Mouse (Mus musculus) ES-Bruce4 (cell line): ENCODE results near the gene Klrb1b. TPM values are rescaled to one million over a fixed set of nuclear protein-coding genes. Genes with fewer than 3 reads are reported as not detected.
A peak's percentile ranks its signal among the peaks of the same experiment; 100 is the strongest.

Experiments
- H3K27ac ChIP-seq: 2 replicates; pipeline ENCODE4 v1.5.1; 2012; ENCODE audit warnings: low read length, inconsistent platforms; ENCODE audit not compliant: insufficient read depth
- H3K27me3 ChIP-seq: 2 replicates; pipeline ENCODE4 v1.6.1; 2012; ENCODE audit warnings: mild to moderate bottlenecking, low read length, inconsistent platforms; ENCODE audit not compliant: control insufficient read depth, poor library complexity, insufficient read depth, severe bottlenecking
- H3K36me3 ChIP-seq: 2 replicates; pipeline ENCODE4 v1.6.1; 2012; ENCODE audit warnings: inconsistent platforms, mild to moderate bottlenecking, low read length, moderate library complexity; ENCODE audit not compliant: control insufficient read depth, poor library complexity, insufficient read depth, severe bottlenecking
- H3K4me1 ChIP-seq: one replicate; pipeline ENCODE4 v1.8.1; 2011; ENCODE audit warnings: low read length; ENCODE audit not compliant: control insufficient read depth, insufficient read depth
- H3K4me3 ChIP-seq: 2 replicates; pipeline ENCODE4 v1.5.1; 2011; ENCODE audit warnings: low read depth, mild to moderate bottlenecking, low read length
- H3K9ac ChIP-seq: 2 replicates; pipeline ENCODE4 v1.6.1; 2012; ENCODE audit warnings: low read depth, mild to moderate bottlenecking, inconsistent platforms; ENCODE audit not compliant: poor library complexity, severe bottlenecking
- H3K9me3 ChIP-seq: replicated peaks from 2 replicates; pipeline ENCODE4 v1.6.1; 2012; ENCODE audit warnings: mild to moderate bottlenecking, low read length, inconsistent platforms; ENCODE audit not compliant: control insufficient read depth, poor library complexity, insufficient read depth, severe bottlenecking
- CTCF ChIP-seq: IDR thresholded peaks from one replicate; pipeline ENCODE4 v1.8.1; 2011; ENCODE audit warnings: low read depth, low read length
- EP300 ChIP-seq: IDR thresholded peaks from 2 replicates; pipeline ENCODE4 v1.6.1; 2011; ENCODE audit warnings: low read depth, low read length; ENCODE audit not compliant: insufficient read depth
- POLR2A ChIP-seq: IDR thresholded peaks from one replicate; pipeline ENCODE4 v1.8.1; 2011; ENCODE audit warnings: low read length; ENCODE audit not compliant: insufficient read depth
- polyA plus RNA-seq: library from polyadenylated mRNA; stranded (reverse); fragments of >200 nt; gene quantifications from 2 replicates; pipeline ENCODE4 v1.2.4, GENCODE M21; 2011; ENCODE audit warnings: low read depth; ENCODE audit not compliant: missing spikeins, insufficient read depth, insufficient read length

The Klrb1b gene
- polyA plus RNA-seq, 1 experiment, result not detected

- no peaks in the 10 kb centered on the region for H3K27me3 ChIP-seq
- no peak for TF ChIP-seq POLR2A
- TF ChIP-seq EP300, result no peak
- no peak for TF ChIP-seq CTCF
- H3K27ac ChIP-seq, result no peak overlapping the region
- no peak overlapping the region for H3K9ac ChIP-seq
- H3K4me3 ChIP-seq, result no peak overlapping the region
- H3K9me3 ChIP-seq, result no peaks in the 10 kb centered on the region
- H3K36me3 ChIP-seq, result no peaks in the 10 kb centered on the region
- no peaks in the 10 kb centered on the region for H3K4me1 ChIP-seq
These were observed 60.9 kb downstream of the Klrb1b start for GRCm38 (mm10) chr6:128765211-128765610.

GRCm38 (mm10) chr6:128764598-128764997 lies 61.5 kb downstream of the Klrb1b start:
- H3K9ac ChIP-seq, result no peak overlapping the region
- H3K4me1 ChIP-seq, result no peaks in the 10 kb centered on the region
- TF ChIP-seq EP300 (no peak), CTCF (no peak), POLR2A (no peak)
- H3K4me3 ChIP-seq, result peak overlapping the region; percentile 40; the same call in 1 of the 2 replicates
- no peaks in the 10 kb centered on the region for H3K9me3 ChIP-seq
- H3K27ac ChIP-seq, result no peak overlapping the region
- no peaks in the 10 kb centered on the region for H3K36me3 ChIP-seq
- H3K27me3 ChIP-seq, result no peaks in the 10 kb centered on the region

GRCm38 (mm10) chr6:128763736-128764523 lies 62.2 kb downstream of the Klrb1b start:
- Histone ChIP-seq H3K27ac (no peak overlapping the region), H3K9ac (peak overlapping the region; percentile 4), H3K9me3 (no peaks in the 10 kb centered on the region), H3K4me3 (peak overlapping the region; percentile 71), H3K4me1 (no peaks in the 10 kb centered on the region), H3K27me3 (no peaks in the 10 kb centered on the region), H3K36me3 (no peaks in the 10 kb centered on the region)
- TF ChIP-seq CTCF, result peak; percentile 46
- peak; percentile 11; the same call in 1 of the 2 replicates for TF ChIP-seq EP300
- TF ChIP-seq POLR2A, result no peak

Other genes with a start within 250 kb of the Klrb1b start
- gene A2ml1, start 244.7 kb downstream of the Klrb1b start, polyA plus RNA-seq, result not detected in 2 replicates
- not detected in 2 replicates for gene Klrb1a, start 202.8 kb downstream of the Klrb1b start, polyA plus RNA-seq
- not detected in 2 replicates for gene Clec2h, start 163.9 kb downstream of the Klrb1b start, polyA plus RNA-seq
- not detected in 2 replicates for gene Klrb1, start 103.3 kb downstream of the Klrb1b start, polyA plus RNA-seq
- not detected in 2 replicates for gene Klrb1c, start 37.1 kb downstream of the Klrb1b start, polyA plus RNA-seq
- not detected in 2 replicates for gene Gm44511, start within 50 bp of the Klrb1b start, polyA plus RNA-seq
- not detected in 2 replicates for gene Clec2i, start 61.3 kb upstream of the Klrb1b start, polyA plus RNA-seq
- gene BC035044, start 64.8 kb upstream of the Klrb1b start, polyA plus RNA-seq, result not detected in 2 replicates
- not detected in 2 replicates for gene Clec2g, start 108.0 kb upstream of the Klrb1b start, polyA plus RNA-seq
- not detected in 2 replicates for gene Klrb1f, start 219.6 kb upstream of the Klrb1b start, polyA plus RNA-seq